Mouse (Mus musculus) adrenal gland, adult 2 months (tissue): Measurements from ENCODE around the gene 4930415O20Rik. TPM values are rescaled to one million over a fixed set of nuclear protein-coding genes. Genes with fewer than 3 reads are reported as not detected.
"Not testable (repeated sequence)": the region's sequence is repeated elsewhere in the genome, so short reads cannot be mapped to it uniquely, and the experiment has no call there.

Experiments used
- DNase-seq: peaks from one replicate; pipeline ENCODE4 v3.0.0; 2021
- polyA plus RNA-seq: library from polyadenylated mRNA; depleted of rRNA; stranded (reverse); fragments of >200 nt; gene quantifications from 2 replicates; pipeline ENCODE4 v1.2.3, GENCODE M21; 2012
- total RNA-seq, 2 experiments: library from RNA; stranded (reverse); gene quantifications; 2 replicates each; pipeline ENCODE4 v1.2.3; 2021

4930415O20Rik gene
- total and polyA plus RNA-seq, 3 experiments = 0.22 to 0.59 (median 0.58) TPM

- DNase-seq = peak; percentile 62
Observed at GRCm38 (mm10) chr15:98568256-98569033, 2.4 kb upstream of the 4930415O20Rik start.

DNA sequence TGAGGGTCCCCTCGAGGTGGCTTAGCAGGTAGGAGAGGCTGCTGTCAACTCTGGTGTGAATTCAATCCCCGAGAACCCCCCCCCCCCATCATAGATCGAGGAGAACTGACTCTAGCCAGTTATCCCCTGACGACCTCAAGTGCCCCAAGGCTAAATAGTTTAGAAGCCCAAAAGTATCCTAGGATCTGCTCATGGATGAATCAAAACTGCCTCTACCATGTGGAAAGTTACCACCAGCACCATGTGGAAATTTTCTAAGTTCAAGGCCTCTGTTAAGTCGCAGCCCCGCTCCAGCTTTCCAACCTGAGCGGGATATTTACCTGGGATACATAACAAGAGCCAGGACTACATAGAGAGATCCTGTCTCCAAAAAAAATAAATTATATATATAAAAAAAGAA, 1.6 kb upstream of the 4930415O20Rik start:
- peak; percentile 53 for DNase-seq

DNA sequence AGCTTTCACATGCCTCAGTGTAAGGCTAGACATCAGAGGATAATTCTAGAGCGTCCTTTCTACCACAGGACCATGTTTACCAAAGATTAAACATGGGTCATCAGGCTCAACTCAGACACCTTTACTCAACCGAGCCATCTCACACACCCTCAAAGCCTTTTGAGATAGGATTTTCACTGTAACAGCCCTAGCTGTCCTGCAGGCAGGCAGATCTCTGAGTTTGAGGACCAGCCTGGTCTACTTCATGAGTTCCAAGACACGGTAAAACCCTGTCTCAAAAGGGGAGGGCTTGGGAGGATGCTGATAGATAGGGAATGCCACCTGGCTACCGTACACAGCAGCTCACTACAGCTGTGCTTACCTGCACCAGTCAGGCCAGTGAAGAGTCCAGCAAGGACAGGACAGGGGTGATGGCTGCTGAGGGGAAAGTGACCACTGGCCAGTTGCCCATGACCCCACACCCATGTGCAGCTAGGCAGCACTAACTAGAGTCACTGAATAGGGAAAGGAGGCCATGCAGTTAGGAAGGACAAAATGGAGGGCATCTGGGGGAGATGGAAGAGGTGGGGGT, 924 bp upstream of the 4930415O20Rik start:
- no peak for DNase-seq

DNA sequence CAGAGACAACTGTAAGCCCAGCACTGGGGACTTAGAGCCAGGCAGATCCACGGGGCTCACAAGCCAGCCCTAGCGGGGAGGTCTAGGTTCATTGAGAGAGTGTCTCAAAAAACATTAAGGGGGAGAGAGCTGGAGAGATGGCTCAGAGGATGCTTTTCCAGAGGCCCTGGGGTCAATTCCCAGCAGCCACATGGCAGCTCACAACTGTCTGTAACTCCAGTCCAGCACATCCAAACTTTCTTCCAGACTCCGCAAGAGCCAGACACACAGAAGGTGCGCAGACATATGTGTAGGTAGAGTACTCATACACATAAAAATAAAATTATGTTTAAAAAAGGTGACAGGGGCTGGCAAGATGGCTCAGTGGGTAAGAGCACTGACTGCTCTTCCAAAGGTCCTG, 2.5 kb downstream of the 4930415O20Rik start:
- no peak for DNase-seq

GRCm38 (mm10) chr15:98579310-98579709, 8.5 kb downstream of the 4930415O20Rik start:
- no peak for DNase-seq

- DNase-seq = peak; percentile 62
Observed at GRCm38 (mm10) chr15:98579795-98580464, 9.1 kb downstream of the 4930415O20Rik start.

DNA sequence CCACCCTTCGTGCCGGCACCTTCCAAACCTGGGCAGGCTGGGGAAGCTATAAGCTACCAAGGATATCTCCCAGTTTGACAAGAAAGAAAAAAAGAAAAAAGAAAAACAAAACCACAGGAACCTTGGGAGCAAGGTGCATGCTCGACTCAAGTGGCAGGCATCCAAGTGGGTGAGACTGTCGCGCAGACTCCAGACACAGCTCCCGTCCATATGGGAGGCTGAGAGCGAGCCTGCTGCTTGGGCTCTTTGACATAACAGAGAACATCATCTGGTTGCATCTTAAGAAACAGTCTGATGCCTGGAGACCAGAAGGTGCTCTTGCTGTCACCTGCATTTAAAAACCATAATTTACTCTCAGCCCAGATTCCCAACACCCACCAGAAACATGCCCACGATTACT, 11.6 kb downstream of the 4930415O20Rik start:
- no peak for DNase-seq

DNA sequence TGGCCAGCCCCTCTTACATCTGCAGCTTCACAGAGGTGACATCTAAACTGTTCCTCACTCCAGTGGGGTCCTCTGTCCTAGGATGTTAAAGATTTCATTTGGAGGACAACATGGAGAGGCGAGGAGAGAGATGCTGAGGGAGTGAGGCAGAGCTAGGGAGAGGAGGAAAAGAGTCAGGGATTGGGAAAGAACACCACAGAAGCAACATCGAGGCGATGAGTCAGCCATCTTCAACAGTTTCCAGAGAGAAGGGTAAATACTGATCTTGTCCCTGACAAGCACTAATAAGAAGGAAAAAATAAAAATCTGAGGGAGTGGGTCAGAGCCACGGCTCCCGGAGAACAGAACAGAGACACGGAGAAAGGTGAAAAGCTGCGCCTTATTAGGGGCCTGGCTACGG, 12.2 kb downstream of the 4930415O20Rik start:
- no peak for DNase-seq

- DNase-seq = no peak
Observed at GRCm38 (mm10) chr15:98585421-98585820, 14.6 kb downstream of the 4930415O20Rik start.

- not testable (repeated sequence) for DNase-seq
Observed at GRCm38 (mm10) chr15:98586141-98586540, 15.3 kb downstream of the 4930415O20Rik start.

- DNase-seq = no peak
Observed at GRCm38 (mm10) chr15:98587751-98588150, 16.9 kb downstream of the 4930415O20Rik start.

DNA sequence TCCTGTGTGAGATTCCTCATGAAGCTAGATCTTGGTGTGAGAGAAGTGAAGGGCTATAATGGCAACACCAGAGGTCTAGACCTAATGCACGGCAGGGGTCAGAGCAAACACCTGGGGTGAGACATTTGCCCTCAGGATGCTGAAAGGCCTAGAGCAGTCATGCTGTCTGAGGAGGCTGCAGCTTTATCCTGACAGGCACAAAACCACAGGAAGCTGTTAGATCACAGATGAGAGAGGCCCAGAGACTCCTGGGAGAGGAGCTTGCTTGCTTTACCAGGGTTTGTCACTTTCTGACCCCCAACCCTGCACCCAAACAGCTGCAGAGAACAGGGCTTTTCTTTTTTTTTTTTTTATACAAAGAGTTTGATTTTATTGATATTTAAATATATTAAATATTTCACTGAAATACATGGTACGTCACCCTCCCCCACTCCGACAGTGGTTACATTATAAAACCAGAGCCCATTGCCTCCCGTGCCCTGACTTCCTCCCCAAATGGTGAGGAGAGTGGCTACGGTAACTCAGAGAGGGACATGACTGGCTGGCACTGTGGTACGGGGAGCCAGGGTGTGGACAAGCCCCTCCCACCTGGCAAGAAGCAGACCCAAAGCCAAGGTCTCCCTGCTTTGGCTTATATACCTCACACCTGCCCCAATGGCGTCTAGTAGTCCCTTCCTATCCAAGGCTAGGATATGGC, 19.0 kb downstream of the 4930415O20Rik start:
- no peak for DNase-seq

DNA sequence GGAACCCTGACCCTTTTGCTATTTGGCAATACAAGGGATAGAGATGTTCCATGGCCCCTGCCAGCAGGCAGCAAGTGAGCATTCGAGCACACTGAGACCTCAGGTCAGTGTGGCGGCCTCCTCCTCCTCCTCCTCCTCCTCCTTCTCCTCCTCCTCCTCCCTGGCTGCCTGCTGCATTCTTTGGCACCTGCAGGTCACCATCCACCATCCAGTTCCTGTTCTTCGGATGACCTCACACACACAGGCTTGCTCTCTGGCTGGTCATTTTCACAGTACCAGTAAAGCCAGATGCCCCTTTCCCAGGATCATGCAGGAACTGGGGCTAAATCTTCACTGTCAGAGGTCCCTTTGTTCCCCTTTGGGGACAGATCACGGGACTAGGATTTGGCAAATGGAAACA, 20.6 kb downstream of the 4930415O20Rik start:
- DNase-seq = no peak

- no peak for DNase-seq
Observed at GRCm38 (mm10) chr15:98594193-98594592, 23.4 kb downstream of the 4930415O20Rik start.

- DNase-seq = no peak
Observed at GRCm38 (mm10) chr15:98595049-98595448, 24.2 kb downstream of the 4930415O20Rik start.

DNA sequence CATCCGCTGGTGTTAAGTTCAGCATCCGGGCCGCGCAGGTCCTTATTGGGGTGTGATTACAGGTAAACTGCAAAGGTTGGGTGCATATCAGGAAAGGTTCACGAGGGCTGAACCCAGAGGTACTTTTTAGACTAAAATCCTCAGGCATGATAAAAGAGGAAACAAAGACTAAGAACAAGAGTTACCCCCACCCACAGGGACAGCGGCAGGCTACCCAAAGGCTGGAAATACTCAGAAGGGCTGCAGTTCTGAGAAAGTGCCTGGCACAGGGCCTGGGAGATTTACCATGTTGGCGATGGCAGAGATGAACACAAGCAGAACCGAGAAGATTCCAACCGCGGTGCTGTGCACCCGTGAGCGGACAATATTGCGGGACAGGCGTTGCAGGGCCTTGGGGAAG, 25.8 kb downstream of the 4930415O20Rik start:
- DNase-seq = no peak

DNA sequence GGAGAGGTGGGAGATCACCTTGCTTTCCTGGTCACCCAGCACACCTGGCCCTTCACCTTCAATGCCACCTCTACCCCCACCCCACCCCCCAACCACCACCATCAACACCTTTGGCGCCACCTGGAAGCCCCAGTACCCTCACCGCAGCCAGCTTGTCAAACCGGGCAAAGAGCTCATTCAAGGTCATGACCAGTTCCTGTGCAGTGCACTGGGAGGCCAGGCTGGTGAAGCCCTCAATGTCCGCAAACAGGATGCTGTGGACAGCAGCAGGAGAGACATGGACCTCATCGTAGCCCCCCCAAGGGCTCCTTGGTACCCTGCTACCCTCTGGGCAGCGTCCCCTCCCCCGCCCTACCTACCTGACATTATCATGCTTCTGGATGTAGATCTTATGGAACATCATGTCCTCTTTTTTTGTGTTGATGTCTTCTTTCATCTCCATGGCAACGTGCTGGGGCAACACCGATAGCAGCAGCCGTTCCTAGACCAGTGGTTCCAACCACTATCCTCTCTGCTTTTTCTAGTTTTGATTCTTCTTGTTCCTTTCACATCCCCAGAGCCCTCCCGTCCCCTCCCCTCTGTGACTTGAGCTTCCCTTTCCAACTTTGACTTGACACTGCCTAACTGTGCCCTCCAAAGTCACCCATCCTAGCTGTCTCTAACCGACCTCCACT, 29.4 kb downstream of the 4930415O20Rik start:
- no peak for DNase-seq

- no peak for DNase-seq
Observed at GRCm38 (mm10) chr15:98601832-98602190, 31.0 kb downstream of the 4930415O20Rik start.

- peak; percentile 41 for DNase-seq
Observed at GRCm38 (mm10) chr15:98602191-98602881, 31.5 kb downstream of the 4930415O20Rik start.

GRCm38 (mm10) chr15:98602921-98603458, 32.2 kb downstream of the 4930415O20Rik start:
- no peak for DNase-seq

DNA sequence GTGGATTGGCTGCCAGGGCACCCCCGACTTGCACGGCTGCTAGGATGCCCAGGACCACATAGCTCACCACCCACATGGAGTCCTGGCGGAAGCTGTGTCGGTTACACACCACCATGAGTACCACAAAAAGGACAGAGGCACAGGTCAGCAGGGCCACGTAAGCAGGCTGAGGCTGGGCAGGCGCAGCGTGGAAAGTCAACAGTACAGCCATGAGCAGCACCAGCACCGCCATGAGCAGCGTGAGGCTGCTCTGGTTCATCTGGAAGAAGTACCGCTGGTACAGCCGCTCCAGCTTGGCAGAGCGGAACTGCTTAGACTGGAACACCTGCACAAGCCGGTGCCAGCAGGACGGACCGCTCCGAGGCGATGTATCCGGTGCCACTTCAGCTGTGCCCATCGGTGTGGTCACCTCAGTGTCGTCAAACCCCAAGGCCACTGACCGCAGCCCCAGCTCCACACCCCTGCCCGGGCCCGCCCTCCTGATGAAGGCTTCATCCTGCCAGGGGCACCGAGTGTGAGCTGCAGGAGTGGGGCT, 33.3 kb downstream of the 4930415O20Rik start:
- no peak for DNase-seq
